Mouse (Mus musculus): ENCODE measurements around the gene Teddm1a. TPM values are rescaled to one million over a fixed set of nuclear protein-coding genes. Genes with fewer than 3 reads are reported as not detected.

The Teddm1a gene
- polyA plus RNA-seq (2014; fragmentation: Illumina TruSeq; extraction: RNeasy Lipid Tissue Mini Kit (QIAGEN cat#74804); ENCODE audit: low read depth, low replicate concordance), result not detected

DNA sequence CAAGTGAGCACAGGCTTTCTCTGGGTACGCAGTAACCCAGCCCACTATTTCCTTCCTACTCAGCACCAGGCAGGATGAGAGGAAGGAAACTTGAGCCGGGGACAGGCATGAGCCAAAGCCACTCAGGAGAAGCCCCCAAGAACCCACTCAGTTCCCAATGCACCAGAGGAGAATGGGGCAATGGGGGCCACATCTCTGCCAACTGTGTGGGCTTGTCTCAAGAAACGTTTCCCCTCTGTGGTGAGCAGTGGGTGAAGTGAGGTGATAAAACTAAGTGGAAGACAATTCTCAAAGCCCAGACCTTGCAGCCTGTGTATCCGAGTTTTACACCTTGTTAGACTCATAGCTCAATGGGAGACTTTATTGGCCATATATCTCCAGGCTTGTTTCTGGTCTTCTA, at the start of gene Teddm1a:
Teddm1a (plus strand) TSS at position 301 of the 400 bp plus-strand sequence.

GRCm38 (mm10) chr1:153844042-153844441, 47.5 kb upstream of the Teddm1a start, which contains the start of gene Rgsl1:
Rgsl1 (minus strand) TSS chr1:153844142.

GRCm38 (mm10) chr1:153874045-153874444, 17.5 kb upstream of the Teddm1a start, which contains the start of gene Teddm1b:
Teddm1b (plus strand) TSS chr1:153874345.

GRCm38 (mm10) chr1:153899731-153900380, 8.3 kb downstream of the Teddm1a start, which contains the start of the genes Glul and Teddm2:
Glul (plus strand) TSS chr1:153899944.
Teddm2 (minus strand) TSS chr1:153900228.

Other genes starting within 250 kb of the Teddm1a start
- gene Rgs8, start 238.7 kb upstream of the Teddm1a start, polyA plus RNA-seq (2014; fragmentation: Illumina TruSeq; extraction: RNeasy Lipid Tissue Mini Kit (QIAGEN cat#74804); ENCODE audit: low read depth, low replicate concordance), result not detected
- gene Rgs16, start 151.4 kb upstream of the Teddm1a start, polyA plus RNA-seq (2014; fragmentation: Illumina TruSeq; extraction: RNeasy Lipid Tissue Mini Kit (QIAGEN cat#74804); ENCODE audit: low read depth, low replicate concordance), result not detected
- 11.0 TPM for gene Rnasel, start 142.3 kb upstream of the Teddm1a start, polyA plus RNA-seq (2014; fragmentation: Illumina TruSeq; extraction: RNeasy Lipid Tissue Mini Kit (QIAGEN cat#74804); ENCODE audit: low read depth, low replicate concordance)
- gene Rgsl1, start 47.6 kb upstream of the Teddm1a start, polyA plus RNA-seq (2014; fragmentation: Illumina TruSeq; extraction: RNeasy Lipid Tissue Mini Kit (QIAGEN cat#74804); ENCODE audit: low read depth, low replicate concordance), result not detected
- not detected for gene Teddm1b, start 17.4 kb upstream of the Teddm1a start, polyA plus RNA-seq (2014; fragmentation: Illumina TruSeq; extraction: RNeasy Lipid Tissue Mini Kit (QIAGEN cat#74804); ENCODE audit: low read depth, low replicate concordance)
- gene Glul, start 8.2 kb downstream of the Teddm1a start, polyA plus RNA-seq (2014; fragmentation: Illumina TruSeq; extraction: RNeasy Lipid Tissue Mini Kit (QIAGEN cat#74804); ENCODE audit: low read depth, low replicate concordance), result 390 TPM
- 0.12 TPM for gene Teddm2, start 8.5 kb downstream of the Teddm1a start, polyA plus RNA-seq (2014; fragmentation: Illumina TruSeq; extraction: RNeasy Lipid Tissue Mini Kit (QIAGEN cat#74804); ENCODE audit: low read depth, low replicate concordance)

Measured in kidney, adult 10 weeks (tissue).